Mouse (Mus musculus) stomach, postnatal 0 days (tissue): ENCODE results near the gene Tspoap1.

Source experiments
- CTCF ChIP-seq: IDR thresholded peaks from 2 replicates; pipeline ENCODE4 v1.5.1; 2016; ENCODE audit warnings: antibody characterized with exemption, low read depth, mild to moderate bottlenecking, moderate library complexity
- EP300 ChIP-seq: optimal IDR thresholded peaks from 2 replicates; pipeline ENCODE3; 2016; ENCODE audit warnings: antibody characterized with exemption

DNA sequence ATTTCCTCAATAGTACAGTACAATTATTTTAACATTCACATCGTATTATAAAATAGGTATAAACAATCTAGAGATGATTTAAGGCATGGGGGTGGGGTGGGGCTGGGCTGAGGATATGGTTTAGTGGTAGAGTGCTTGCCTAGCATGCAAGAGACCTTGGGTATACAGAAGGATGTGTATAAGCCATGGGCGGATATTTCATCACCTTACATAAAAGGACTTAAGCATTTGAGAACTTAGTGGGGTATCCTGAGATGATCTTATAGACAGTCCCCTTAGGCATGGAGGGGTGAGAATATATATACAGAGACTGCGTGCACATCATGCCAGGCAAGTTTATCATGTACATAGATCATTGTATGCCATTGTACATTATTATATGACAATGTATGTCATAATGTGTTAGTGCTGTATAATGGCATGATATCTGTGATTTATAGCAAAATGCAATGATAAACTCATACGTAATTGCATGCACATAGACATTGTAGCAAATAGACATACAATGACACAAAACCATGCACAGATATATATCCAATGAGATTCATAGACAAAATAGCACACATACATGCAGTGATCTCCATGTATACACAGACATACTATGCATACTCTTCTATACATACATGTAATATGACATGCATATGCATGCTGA lies 1.3 kb upstream of the Tspoap1 start:
- no peak for TF ChIP-seq CTCF
- no peak for TF ChIP-seq EP300
